Mouse (Mus musculus) cerebellum, adult 8-10 months (tissue): ENCODE measurements around the gene Prkab2.

Experiments used
- DNase-seq: peaks from one replicate; pipeline ENCODE4 v3.0.0; 2022

Prkab2 gene

DNA sequence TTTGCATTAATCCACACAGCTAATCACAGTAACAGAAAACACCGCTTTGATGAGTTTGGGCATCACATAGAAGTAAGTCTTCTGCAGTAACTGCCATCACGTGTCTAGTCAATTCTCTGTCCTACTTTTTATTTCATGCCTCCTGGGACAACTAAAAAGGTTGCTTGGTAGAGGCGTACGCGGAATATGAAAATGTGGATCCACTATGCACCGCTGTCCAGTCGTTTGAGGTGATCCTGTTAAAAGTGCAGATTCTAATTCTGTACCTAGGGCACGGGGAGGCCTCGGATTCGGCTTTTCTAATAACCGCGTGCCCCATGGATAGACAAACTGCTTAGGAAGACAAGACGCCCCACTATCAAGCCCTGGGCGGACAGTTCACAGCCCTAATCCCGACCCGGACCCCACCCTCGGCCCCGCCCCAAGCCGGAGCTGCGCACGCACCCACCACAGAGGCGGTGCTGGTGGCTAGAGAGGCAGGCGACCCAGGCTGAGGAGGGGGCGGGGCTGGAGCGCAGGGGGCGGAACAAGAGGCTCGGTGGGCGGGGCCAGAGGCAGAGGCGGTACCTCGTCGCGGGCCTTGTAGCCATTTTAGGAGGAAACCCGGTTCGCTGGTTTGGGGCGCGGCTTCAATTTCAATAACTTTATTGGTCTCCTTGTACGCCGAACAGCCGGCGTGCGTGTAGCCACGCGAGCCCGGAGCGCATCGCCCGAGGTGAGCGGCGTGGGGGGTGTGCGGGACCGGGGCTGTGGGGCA lies at the start of gene Prkab2:
Gene Prkab2 (plus strand): TSS at position 539 of the 757 bp plus-strand sequence.
- peak; percentile 99 for DNase-seq

DNA sequence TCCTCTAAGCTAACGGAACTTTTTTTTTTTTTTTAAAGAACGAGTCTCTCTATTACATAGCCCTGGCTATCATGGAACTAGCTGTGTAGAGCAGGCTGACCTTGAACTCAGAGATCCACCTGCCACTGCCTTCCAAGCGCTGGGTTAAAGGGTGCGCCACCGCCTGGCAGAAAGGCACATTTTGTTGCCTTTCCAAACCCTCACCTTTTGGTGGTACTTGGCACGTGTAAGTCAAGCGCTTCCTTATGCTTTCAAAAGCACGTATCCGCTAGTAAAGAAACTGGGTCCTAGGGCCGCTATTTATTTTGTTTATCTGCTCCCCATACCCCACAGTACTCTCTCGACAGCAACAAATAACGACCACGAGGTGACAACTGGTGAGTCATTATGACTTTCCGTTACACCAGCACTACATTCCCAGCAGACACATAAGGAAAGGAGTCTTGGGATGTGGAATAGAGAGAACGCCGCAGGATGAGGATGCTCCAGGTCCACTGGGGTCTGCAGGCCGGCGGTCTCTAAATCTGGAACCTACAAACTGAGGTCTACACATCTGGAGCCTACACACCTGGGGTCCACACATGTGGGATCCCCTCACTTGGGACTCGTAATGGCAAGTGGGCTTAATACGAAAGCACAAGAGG lies 48.7 kb upstream of the Prkab2 start:
- peak; percentile 20 for DNase-seq

DNA sequence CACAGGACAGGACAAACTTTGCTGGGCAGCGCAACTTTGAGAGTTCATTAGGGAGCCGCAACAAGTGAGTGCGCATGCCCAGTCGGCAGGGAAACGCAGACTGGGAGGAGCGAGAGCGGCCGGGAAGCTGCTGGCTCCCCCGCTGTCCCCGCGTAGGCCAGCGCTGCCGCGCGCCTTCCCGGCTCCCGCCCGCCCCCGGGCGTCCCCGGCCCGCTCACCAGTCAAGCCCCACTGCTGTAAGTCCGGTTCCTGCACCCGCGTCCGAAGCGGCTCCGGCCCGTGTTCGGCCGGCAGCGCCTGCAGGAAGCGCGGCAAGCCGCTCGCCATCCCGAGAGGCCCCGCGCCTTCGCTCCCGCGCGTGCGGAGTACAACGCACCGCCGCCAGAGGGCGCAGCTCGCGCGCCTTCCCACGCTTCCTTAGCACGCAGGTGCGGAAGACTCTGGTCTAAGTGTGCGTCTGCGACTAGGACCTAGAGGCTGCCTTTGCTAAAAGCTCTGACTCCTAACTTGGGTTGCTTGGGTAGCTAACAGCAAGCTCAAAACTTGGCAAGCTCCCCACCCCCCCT lies 48.1 kb upstream of the Prkab2 start, which contains the start of gene Chd1l:
Gene Chd1l (minus strand): TSS at position 359 of the 566 bp plus-strand sequence.
- peak; percentile 91 for DNase-seq

DNA sequence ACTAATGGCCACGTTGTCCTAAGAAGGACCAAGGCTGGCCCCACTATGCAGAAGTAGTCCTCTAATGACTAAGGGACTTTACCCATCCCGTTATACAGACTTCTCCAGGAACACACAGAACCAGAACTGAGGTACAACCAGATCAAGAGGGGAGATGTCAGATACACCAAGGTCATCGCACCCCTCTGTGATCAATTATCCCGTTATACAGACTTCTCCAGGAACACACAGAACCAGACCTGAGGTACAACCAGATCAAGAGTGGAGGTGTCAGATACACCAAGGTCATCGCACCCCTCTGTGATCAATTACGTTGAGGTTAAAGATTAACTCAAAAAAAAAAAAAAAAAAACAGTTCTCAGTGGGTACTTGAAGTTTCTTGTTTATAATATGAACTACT lies 47.0 kb upstream of the Prkab2 start:
- no peak for DNase-seq

DNA sequence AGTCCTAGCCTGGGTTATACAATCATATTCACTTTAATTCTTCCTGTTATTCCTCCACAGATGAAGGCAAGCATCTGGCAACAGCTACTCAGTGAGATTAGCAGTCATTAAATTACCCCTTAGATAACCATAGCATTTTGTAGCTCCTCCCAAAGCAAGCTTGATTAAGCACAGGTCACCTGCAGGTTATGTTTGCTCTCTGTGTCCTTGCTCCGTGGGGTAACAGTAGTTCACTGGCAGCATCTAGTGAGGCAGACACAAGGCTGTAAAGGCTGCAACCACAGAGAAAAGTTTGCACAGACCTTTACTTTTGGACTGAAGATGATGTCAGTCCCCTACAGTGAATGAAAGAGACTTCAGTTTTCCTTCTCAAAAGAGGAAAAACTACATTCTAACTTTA lies 42.8 kb upstream of the Prkab2 start:
- no peak for DNase-seq

GRCm38 (mm10) chr3:97615933-97616332 lies 42.1 kb upstream of the Prkab2 start:
- DNase-seq: no peak

DNA sequence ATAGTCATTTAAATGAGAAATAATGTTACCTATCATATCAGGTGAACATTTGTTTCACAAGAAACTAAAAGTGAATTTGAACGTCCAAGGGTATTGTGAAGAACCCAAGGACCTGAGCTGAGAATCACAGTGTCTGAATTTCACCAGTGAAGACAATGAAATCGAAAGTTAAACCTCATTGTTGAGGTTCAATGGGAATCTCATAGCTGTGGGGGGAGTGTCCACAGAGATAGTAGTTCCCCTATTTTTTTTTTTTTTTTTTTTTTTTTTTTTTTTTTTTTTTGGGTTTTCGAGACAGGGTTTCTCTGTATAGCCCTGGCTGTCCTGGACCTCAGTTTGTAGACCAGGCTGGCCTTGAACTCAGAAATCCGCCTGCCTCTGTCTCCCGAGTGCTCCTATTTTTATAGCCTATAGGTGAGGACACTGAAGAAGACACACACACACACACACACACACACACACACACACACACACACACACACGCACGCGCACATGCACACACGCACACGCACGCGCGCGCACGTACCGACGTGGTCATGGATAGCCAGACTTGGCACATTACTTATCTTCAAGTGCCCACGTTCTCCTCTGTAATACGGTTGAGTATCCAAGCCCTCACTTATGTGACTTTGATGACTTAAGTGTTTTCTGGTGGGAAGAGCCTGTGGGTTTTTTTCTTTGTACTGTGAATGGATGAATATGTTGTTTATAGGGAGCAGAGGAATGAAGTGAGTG lies 40.7 kb upstream of the Prkab2 start:
- no peak for DNase-seq

DNA sequence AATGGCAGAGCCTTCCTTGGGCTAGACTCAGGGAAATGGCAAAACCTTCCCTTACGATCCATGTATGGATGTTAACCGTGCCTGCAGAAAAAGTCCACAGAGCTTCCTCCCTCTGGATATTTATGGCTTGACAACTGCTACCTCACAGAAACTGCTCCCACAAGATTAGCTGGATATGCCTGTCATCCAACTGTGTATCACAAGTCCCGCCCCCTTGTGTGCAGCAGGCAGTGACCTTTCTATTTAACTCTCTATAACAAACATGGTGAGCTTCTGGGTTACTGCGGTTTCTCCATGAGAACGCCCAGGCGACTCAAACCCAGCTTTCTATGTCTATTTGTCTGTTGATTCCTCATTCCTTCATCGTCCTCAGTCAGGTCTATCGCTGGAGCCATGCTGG lies 40.1 kb upstream of the Prkab2 start:
- DNase-seq: no peak

DNA sequence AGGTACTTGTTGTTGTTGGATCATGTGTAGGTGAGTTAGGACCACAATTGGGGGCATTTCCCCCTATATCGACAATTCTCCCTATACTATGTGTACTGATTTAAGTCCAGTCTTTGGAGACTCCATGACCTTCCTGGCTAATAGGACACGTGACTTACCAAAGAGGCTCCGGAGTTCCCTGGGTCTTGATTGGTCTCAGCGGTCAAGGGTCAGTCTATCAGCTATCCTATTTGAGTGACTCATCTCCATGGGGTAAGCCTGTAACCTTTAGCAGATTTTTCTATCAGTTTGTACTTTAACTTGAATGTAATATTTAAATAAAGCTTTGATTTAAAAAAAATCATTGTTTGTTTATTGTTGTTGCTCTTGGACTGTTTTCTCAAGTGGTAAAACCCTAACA lies 37.3 kb upstream of the Prkab2 start:
- no peak for DNase-seq

DNA sequence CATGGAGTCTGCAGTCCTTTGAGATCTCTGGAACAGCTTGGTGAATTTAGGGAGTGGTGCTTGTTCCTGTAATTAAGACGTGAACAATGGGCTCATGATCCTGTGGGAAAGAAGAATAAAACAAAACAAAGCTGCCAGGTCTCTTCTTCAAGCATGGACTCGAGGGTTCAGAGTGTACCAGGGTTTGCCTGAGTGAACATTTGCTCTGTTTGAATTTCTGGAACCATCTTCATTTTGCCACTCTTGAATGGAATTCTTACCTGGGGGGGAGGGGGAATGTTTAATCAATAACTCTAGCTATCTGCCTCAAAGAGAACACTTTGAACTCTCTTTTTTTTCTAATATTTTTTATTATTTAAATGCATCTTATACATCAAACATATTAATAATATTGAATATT lies 33.4 kb upstream of the Prkab2 start:
- DNase-seq: no peak

GRCm38 (mm10) chr3:97627893-97628292 lies 30.1 kb upstream of the Prkab2 start:
- DNase-seq: no peak

- no peak for DNase-seq
Observed at GRCm38 (mm10) chr3:97628391-97629001, 29.5 kb upstream of the Prkab2 start, which contains the start of gene Fmo5. TSS of gene Fmo5 (plus strand) at chr3:97628804.

GRCm38 (mm10) chr3:97629941-97630340 lies 28.1 kb upstream of the Prkab2 start:
- DNase-seq: no peak

DNA sequence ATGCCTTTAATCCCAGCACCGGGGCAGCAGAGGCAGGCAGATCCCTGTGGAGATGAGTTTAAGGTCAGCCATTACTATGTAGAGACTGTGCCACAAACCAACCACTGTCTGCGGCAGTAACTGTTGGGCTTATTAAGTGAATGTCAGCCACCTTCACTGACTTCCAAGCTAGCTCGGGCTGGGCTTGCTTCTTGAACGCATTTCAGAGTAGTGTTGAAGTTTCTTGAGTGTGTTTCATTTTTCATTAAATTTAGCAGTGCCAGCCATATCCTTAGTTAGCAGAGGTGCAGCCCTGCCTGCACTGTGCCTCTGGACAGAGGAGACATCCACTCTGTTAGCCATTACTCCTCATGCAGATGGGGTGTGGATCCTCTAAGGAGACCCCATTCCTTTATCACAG lies 27.2 kb upstream of the Prkab2 start:
- no peak for DNase-seq

DNA sequence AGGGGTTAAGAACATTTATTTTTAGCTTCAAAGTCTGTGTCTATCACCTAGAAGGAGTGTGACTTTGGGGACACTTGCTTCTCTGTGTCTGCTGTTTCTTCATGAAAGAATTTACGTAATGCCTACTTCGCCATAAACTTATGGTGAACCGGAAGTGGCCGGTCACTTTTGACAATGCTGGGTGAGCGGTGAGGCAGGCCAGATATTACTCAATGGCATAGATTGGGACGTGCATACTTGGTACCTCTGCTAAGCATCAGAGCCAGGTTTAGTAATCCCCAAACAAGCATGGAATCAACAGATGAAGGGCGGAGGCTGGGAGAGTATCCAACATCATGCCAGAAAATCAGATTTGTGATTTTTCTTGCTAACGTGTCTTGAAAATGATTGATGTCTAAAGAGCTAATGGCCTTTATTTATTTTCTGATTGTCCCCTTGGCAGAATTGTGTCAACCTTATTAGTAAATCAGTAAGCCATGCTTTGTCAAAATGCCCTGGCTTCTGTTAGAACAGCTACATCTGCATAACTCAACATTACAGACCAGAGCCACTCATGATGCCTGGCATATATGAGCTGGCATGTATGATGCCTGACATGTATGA lies 26.6 kb upstream of the Prkab2 start:
- DNase-seq: no peak

DNA sequence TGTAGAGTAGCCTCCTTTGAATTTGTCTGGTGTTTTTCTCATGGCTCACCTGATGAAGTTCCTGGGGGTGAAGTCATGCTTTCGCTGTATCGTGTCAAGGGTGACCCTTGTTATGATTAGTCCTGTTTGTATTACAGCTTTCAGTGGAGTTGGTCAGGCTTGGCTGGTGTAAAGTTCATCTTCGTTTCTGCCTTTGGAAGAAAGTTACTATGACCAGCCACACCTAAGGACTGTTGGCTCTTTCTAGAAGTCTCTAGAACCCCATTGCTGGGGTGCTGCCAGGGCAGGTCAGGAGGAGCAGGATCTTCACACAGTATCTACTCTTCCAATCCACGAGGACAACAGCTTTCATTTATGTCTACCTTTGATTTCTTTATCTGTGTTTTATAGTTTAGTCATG lies 24.5 kb upstream of the Prkab2 start:
- no peak for DNase-seq

DNA sequence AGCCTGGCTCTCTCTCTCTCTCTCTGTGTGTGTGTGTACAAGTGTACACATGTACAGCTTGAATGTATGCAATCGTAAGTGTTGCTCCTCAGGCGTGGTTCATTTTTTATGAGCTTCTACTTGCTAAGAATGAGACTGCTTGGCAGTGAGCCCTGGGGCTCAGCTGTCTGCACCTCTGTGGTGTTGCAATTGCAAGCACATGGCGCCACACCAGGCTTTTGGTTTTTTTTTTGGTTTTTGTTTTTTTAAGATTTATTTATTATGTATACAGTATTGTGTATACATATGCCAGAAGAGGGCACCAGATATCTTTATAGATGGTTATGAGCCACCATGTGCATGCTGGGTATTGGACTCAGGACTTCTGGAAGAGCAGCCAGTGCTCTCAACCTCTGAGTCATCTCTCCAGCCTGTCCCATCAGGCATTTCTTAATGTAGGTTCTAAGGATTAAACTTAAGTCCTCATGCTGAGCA lies 23.7 kb upstream of the Prkab2 start:
- DNase-seq: no peak

- DNase-seq: no peak
Observed at GRCm38 (mm10) chr3:97641396-97641795, 16.6 kb upstream of the Prkab2 start.

- DNase-seq: no peak
Observed at GRCm38 (mm10) chr3:97642001-97642400, 16.0 kb upstream of the Prkab2 start.

GRCm38 (mm10) chr3:97648518-97648917 lies 9.5 kb upstream of the Prkab2 start:
- DNase-seq: no peak

GRCm38 (mm10) chr3:97649022-97649421 lies 9.0 kb upstream of the Prkab2 start:
- no peak for DNase-seq

DNA sequence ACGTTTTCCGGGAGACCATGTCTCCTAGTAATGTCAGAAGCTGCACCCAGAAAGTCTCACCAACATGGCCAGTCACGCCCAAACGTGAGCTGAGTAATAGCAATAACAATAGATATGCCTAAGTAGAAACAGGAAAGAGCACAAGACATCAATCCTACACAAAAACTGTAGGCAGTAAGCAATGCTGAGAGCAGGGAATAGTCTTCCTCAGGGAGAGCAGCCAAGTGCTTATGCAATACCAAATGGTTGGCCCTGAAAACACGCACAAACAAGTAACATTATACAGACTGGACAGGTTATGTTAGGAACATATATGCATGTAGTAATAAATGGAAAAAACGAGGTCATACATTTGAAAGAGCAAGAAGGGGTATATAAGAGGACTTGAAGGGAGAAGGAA lies 8.5 kb upstream of the Prkab2 start:
- DNase-seq: no peak
